Mouse (Mus musculus): ENCODE measurements around the gene Olfr1513. TPM values are rescaled to one million over a fixed set of nuclear protein-coding genes. Genes with fewer than 3 reads are reported as not detected.
"Not testable (repeated sequence)": the region's sequence is repeated elsewhere in the genome, so short reads cannot be mapped to it uniquely, and the experiment has no call there.

Gene Olfr1513
- total RNA-seq, 2 experiments from 2014 or later, result not detected

DNA sequence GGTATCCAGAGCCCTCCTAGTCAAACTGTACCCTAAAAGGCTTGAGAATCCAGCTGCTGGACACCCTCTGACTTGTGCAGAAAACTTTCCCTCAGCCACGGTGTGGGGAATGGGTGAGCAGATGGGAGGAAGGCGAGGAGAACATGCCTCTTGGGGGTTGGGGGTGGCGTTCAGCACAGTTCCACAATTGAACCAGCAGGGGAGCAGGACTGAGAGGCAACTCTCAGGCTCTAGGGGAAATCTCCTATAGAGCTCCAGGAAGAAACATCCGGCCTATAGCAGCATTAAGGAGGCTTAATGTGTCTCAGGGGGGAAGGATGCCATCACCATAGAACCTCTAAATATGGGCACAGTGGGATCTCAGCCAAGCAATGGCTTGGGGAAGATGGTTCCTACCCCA, 30.3 kb downstream of the Olfr1513 start:
- 0 out of 2 replicates have a peak overlapping the region, but pooled peaks have one; percentile 83 for H3K27ac ChIP-seq
- H3K4me3 ChIP-seq, result no peak overlapping the region
- peak; percentile 77 for TF ChIP-seq CTCF (conservative IDR thresholded peaks at IDR 0.05)
- no peak for DNase-seq (ENCODE audit: low spot score in 2 of 2)

DNA sequence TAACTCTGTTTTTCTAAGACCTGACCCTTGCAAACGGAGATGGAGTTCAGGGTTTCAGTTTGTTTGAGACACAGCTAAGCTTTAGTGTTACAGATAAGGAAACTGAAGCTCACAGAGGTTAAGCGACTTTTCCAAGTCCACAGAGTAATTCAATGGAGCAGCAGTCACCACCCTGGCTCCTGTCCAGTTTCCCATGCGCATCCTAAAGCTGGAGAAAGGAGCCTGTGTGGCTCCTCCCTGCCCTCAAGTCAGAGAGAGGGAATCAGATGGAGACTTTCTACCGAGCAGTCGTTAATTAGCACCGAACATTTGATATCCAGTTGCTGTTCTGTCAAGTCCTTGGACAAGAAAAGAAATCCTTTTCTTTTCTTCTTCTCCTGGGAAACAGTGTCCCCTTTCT, 36.8 kb downstream of the Olfr1513 start:
- H3K27ac ChIP-seq, result no peak overlapping the region
- TF ChIP-seq CTCF (conservative IDR thresholded peaks at IDR 0.05), result no peak
- DNase-seq (ENCODE audit: low spot score in 2 of 2), result no peak
- no peak overlapping the region for H3K4me3 ChIP-seq

DNA sequence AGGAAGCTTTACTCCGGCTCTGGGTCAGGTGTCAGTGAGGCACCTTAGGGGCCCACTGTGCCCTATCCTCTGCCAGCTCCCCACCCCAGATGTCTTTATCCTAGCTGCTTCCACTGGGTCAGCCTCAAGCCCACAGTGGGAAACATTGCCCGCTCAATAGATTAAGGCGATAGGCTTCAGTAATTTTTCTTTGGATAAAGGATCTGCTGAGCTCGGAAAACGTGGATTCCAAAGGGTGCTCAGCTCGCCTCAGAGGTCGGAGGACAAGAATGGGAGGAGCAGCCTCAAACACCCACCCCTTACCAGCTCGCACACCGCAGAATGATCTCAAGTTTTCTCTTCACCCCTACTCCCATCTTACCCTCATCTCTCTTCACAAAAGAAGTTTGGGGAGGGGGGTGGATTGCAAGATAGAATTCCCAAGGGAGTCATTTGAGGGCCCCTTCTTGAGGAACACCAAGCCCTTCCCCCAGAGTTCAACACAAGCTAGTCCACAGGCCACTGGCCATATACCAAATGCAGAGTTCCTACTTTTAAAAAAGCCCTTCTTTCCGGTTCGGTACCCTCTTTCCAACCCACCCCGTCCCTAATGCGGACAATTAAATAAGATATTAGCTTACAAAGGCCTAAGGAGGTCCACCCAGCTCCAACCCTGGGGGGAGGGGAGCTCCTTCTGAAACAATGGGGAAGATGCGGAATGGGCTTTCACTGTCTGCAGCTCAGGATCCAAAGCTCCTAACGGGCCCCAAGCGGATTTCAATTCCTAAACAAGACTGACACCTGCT, 39.6 kb downstream of the Olfr1513 start:
- Histone ChIP-seq H3K27ac (peak overlapping the region; percentile 98), H3K4me3 (peak overlapping the region; percentile 93)
- TF ChIP-seq CTCF (conservative IDR thresholded peaks at IDR 0.05), result no peak
- no peak for DNase-seq (ENCODE audit: low spot score in 2 of 2)

DNA sequence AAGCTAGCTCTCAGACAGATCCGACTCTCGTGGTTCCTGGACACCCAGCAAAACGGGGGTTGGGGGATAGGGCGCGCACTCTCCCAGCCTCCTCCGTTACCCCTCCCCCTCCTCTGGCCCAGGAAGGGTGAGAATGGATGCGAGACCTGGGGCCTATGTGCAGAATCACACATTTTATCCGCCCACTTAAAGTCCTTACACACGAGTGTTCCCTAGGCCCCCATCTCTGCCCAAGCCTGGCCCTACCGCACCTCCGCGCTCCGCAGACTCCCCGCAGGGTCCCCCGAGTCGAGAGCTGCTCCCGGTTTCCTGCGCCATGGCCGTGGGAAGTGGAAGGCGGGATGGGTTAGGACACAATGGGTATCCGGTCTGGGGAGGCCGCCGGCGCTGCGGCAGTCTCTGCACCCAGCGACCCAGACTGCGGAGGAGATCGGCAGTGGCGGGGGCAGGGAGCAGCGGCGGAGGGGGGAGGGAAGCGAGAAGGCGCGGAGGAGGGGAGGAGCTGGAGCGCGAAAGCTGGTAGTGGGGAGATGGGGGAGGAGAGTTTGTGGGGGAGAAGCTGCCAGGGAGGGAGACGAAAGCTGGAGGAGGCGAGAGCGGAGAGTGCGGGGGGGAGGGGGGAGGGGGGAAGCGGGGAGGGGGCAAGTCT, 40.3 kb downstream of the Olfr1513 start:
- TF ChIP-seq CTCF (conservative IDR thresholded peaks at IDR 0.05), result no peak
- Histone ChIP-seq H3K4me3 (peak overlapping the region; percentile 93), H3K27ac (peak overlapping the region; percentile 98)
- peak; percentile 71 to 83 for DNase-seq (ENCODE audit: low spot score in 2 of 2)

DNA sequence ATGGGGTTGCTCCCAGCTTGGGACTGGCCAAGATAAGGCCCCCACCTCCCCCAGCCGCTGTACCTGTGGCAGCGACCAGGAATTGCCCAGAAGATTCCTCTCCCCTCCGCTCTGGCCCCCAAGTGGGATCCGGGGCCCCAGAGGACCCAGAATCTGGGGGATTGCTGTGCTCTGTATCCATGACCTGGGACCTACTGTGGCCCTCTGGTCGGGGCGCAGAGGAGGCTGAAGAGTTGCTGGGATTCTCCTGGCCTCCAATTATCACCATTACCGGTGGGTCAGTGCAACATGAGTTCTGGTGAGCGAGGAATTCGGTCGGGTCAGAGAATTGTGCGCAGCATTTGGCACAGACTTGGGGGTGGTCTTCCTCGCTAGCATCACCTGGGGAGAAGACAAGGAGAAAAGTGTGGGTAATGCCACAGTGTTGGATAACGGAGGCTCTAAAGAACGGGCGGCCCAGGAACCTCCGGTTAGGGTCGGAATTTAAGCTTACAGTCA, 40.9 kb downstream of the Olfr1513 start:
- TF ChIP-seq CTCF (conservative IDR thresholded peaks at IDR 0.05), result no peak
- Histone ChIP-seq H3K4me3 (peak overlapping the region; percentile 93), H3K27ac (peak overlapping the region; percentile 98)
- no peak for DNase-seq (ENCODE audit: low spot score in 2 of 2)

DNA sequence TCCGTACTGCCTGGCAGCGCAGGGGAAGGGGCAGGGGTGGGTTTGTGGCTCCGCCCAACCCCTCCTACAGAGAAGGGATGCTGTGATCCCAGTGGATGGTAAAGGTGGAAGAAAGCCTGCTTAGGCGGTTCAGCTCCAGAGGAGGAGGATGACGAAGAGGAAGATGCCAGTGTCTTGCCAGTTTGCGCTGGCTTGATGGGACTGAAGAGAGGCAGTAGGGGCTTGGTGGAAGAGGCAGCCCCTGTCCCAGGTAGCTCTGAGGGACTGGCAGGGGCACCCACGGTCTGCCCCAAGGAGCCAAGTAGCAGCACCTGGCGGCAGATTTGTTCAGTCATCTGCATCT, 41.4 kb downstream of the Olfr1513 start:
- Histone ChIP-seq H3K27ac (peak overlapping the region; percentile 98; the same call in 1 of the 2 replicates), H3K4me3 (peak overlapping the region; percentile 93)
- TF ChIP-seq CTCF (conservative IDR thresholded peaks at IDR 0.05), result no peak
- no peak for DNase-seq (ENCODE audit: low spot score in 2 of 2)

DNA sequence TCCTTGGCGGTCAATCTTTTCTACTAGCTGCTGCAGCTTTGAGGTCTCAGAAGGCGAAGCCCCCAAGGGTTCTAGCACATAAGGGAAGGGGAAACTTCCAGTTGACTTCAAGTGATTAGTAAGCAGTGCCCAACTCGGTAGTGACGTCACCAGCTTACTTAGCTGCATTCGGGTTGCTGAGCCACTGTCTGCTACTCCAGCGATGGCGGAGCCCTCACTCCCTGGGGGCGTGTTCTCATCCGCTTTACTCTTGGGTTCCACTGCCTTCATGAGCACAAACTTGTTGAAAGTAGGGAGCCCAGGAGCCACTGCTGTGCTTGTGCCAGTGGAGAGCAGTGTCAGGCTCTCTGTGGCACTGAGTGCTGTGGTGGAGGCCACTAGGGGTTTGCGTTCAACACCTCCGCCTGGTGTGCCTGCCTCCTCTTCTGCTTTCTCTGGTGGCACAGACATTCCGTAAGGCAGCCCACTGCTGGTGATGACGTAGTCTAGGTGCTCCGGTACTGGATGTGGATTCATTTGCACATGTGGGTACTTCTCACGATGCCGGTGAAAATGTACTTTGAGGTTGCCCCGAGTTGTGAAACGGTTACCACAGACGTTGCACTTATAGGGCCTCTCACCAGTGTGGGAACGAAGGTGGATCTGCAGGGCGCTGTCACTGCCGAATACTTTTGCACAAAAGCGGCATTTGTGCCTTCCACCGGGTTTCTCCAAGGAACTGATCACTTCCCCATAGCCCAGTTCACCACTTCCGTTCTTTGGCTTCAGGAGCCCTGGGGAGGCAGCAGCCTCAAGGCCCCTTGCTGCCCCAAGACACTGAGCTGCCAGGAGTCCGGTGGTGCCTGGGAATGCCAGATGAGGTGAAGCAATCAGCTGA, 42.0 kb downstream of the Olfr1513 start:
- H3K4me3 ChIP-seq, result peak overlapping the region; percentile 93
- DNase-seq (ENCODE audit: low spot score in 2 of 2), result no peak
- TF ChIP-seq CTCF (conservative IDR thresholded peaks at IDR 0.05), result no peak
- H3K27ac ChIP-seq, result peak overlapping the region; percentile 98; the same call in 1 of the 2 replicates

DNA sequence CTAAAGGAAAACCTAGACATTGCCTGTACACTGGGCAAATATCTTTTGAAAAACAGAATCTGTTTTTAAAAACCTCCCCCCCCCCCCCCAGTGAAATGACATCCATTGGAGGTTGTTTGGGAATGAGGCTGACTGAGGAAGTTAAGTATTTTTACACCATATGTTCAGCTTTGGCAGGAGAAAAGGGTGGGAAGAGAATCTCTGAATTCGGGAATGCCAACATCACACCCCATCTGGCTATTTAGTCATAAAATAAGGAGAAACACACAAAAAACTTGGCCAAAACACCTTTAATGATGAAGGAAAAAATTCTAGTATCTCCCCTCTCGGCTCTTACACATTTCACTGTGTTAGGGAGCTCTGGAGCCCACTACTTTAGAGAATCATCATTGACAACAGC, 45.3 kb downstream of the Olfr1513 start:
- peak overlapping the region; percentile 39; the same call in 1 of the 2 replicates for H3K27ac ChIP-seq
- TF ChIP-seq CTCF (conservative IDR thresholded peaks at IDR 0.05), result no peak
- DNase-seq (ENCODE audit: low spot score in 2 of 2), result no peak
- peak overlapping the region; percentile 22 for H3K4me3 ChIP-seq

DNA sequence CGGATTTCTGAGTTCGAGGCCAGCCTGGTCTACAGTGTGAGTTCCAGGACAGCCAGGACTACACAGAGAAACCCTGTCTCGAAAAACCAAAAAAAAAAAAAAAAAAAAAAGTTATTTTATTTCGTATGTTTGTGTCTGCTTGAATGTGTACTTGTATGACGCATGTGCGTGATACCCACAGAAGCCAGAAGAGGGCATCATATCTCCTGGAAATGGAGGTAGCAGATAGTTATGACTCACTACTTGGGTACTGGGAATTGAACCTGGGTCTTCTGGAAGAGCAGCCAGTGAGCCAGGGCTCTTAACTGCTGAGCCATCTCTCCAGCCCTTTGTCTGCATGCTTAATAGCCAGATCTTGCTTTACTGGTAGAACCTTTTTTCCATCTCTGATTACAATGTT, 45.9 kb downstream of the Olfr1513 start:
- TF ChIP-seq CTCF (conservative IDR thresholded peaks at IDR 0.05), result peak; percentile 56
- H3K4me3 ChIP-seq; DNase-seq (ENCODE audit: low spot score in 2 of 2); H3K27ac ChIP-seq: not testable (repeated sequence)

DNA sequence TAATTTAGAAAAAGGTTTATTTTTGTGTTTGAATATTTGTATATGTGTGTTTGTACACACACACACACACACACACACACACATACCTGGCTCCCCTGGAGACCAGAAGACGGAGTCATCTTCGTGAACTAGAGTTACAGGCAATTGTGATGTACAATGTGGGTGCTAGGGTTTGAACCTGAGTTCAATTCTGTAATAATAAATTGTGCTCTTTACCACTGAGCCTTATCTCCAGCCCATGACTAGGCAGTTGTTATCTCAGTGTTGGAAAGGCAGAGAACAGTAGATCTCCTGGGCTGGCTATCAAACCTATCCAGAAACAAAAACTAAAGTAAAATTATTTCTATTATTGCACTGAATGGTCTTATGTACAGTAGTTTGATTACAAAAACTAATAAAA, 50.1 kb downstream of the Olfr1513 start:
- DNase-seq (ENCODE audit: low spot score in 2 of 2), result no peak
- Histone ChIP-seq H3K4me3 (no peak overlapping the region), H3K27ac (no peak overlapping the region)
- no peak for TF ChIP-seq CTCF (conservative IDR thresholded peaks at IDR 0.05)

DNA sequence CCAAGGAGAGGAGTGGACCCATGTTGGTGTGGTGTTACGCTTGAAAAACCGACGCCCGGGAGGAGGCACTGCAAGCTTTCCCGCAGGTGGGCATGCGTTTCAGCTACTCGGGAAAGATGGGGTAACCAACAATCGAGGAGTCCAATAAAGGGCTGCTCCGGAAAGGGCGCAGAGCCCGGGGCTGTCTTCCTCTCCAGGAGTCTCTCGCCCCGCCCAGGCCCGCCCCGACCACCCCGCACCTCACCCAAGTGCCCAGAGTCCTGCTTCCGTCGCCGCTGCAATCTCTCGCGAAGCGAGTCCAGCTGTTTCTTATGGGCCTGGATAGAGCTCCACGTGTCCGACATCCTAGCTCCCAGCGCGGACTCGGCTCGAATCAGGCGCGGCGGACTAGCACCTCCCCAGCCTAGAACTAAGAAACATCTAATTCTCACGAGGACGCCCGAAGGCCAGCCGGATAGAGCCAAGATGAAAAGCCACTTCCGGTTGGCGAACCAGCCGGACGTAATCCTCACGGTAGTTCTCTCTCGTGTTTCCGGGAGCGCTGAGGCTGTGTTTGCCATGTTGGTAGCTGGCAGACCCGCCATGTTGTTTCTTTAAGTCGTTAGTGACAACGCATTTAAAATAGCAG, 51.5 kb downstream of the Olfr1513 start, which contains the start of gene Mettl3:
TSS of gene Mettl3 (minus strand) at position 485 of the 628 bp plus-strand sequence.
- Histone ChIP-seq H3K27ac (peak within 1 kb of the TSS; percentile 90), H3K4me3 (peak within 1 kb of the TSS; percentile 64)
- TF ChIP-seq CTCF (conservative IDR thresholded peaks at IDR 0.05), result peak; percentile 49
- DNase-seq (ENCODE audit: low spot score in 2 of 2), result peak; percentile 86 to 91

DNA sequence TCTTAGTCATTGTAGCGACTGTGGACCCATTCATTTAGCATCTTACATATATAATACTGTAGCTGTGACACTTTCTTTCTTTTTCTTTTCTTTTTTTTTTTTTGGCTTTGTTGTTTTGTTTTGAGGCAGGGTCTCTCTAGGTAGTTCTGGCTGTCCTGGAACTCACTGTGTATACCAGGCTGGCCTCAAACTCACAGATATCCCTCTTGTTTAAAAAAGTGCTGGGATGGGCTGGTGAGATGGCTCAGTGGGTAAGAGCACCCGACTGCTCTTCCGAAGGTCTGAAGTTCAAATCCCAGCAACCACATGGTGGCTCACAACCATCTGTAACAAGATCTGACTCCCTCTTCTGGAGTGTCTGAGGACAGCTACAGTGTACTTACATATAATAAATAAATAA, 52.7 kb downstream of the Olfr1513 start:
- peak overlapping the region; percentile 64; the same call in 1 of the 2 replicates for H3K4me3 ChIP-seq
- not testable (repeated sequence) for DNase-seq (ENCODE audit: low spot score in 2 of 2); H3K27ac ChIP-seq
- peak; percentile 41 for TF ChIP-seq CTCF (conservative IDR thresholded peaks at IDR 0.05)

Other genes with a start within 250 kb of the Olfr1513 start
- gene Rpgrip1, start 245.7 kb downstream of the Olfr1513 start, total RNA-seq (2021), result 1 to 10 TPM; 1.7 to 2.2 TPM
- 10 to 100 TPM; 53.4 to 53.9 TPM for gene Supt16, start 159.0 kb downstream of the Olfr1513 start, total RNA-seq (2021)
- gene Chd8, start 98.6 kb downstream of the Olfr1513 start, total RNA-seq (2021), result 100 to 1,000 TPM; 126 to 138 TPM
- 10 to 100 TPM; 63.9 to 66.0 TPM for gene Tox4, start 77.3 kb downstream of the Olfr1513 start, total RNA-seq (2021)
- 10 to 100 TPM; 35.4 to 36.2 TPM for gene Rab2b, start 76.9 kb downstream of the Olfr1513 start, total RNA-seq (2021)
- 10 to 100 TPM; 43.7 to 47.9 TPM for gene Mettl3, start 51.3 kb downstream of the Olfr1513 start, total RNA-seq (2021)
- gene Sall2, start 27.6 kb downstream of the Olfr1513 start, total RNA-seq (2021), result 10 to 100 TPM; 44.5 to 45.3 TPM
- gene Olfr1512, start 22.8 kb upstream of the Olfr1513 start, total RNA-seq (2021), result not detected
- not detected for gene Olfr1511, start 41.0 kb upstream of the Olfr1513 start, total RNA-seq (2021)
- gene Olfr1510, start 58.0 kb upstream of the Olfr1513 start, total RNA-seq (2021), result not detected
- not detected for gene Olfr1509, start 86.6 kb upstream of the Olfr1513 start, total RNA-seq (2021)
- gene Olfr1508, start 111.1 kb upstream of the Olfr1513 start, total RNA-seq (2021), result not detected
- not detected for gene Olfr1507, start 139.3 kb upstream of the Olfr1513 start, total RNA-seq (2021)